Mouse (Mus musculus) cortical plate, adult 2 months (tissue): ENCODE measurements around the gene Ube2q2.

Experiments
- CTCF ChIP-seq: fragments of 200-500 bp; IDR thresholded peaks from 2 replicates; pipeline ENCODE4 v1.5.1; 2011; ENCODE audit warnings: mild to moderate bottlenecking, control low read depth, low read length; ENCODE audit not compliant: insufficient read depth; ENCODE audit errors: extremely low read depth
- POLR2A ChIP-seq: fragments of 200-500 bp; IDR thresholded peaks from 2 replicates; pipeline ENCODE4 v1.6.1; 2011; ENCODE audit warnings: mild to moderate bottlenecking, low read length, control low read depth; ENCODE audit not compliant: insufficient read depth; ENCODE audit errors: extremely low read depth

- TF ChIP-seq POLR2A (no peak), CTCF (no peak)
These were observed 106.4 kb downstream of the Ube2q2 start for GRCm38 (mm10) chr9:55255056-55255455.
